Mouse (Mus musculus) adrenal gland, adult 8-10 months (tissue): Measurements from ENCODE around the gene Catsper1. TPM values are rescaled to one million over a fixed set of nuclear protein-coding genes. Genes with fewer than 3 reads are reported as not detected.

Experiments used
- total RNA-seq, 4 experiments: library from RNA; stranded (reverse); gene quantifications; 2 replicates each; pipeline ENCODE4 v1.2.4; 2022

Gene Catsper1
- total RNA-seq, 4 experiments from 2014 or later = not detected

Other genes with a start within 250 kb of the Catsper1 start
- gene Yif1a, start 247.2 kb upstream of the Catsper1 start, total RNA-seq = 10 to 100 TPM; 58.5 to 79.0 (median 62.9) TPM
- gene Cnih2, start 237.2 kb upstream of the Catsper1 start, total RNA-seq = 1 to 10 TPM; 1.5 to 3.2 (median 2.6) TPM
- 100 to 1,000 TPM; 184 to 206 (median 197) TPM for gene Rab1b, start 228.7 kb upstream of the Catsper1 start, total RNA-seq
- gene Klc2, start 217.2 kb upstream of the Catsper1 start, total RNA-seq = 10 to 100 TPM; 54.5 to 66.9 (median 61.4) TPM
- 10 to 100 TPM; 23.9 to 35.0 (median 29.7) TPM for gene Pacs1, start 62.6 kb upstream of the Catsper1 start, total RNA-seq
- 100 to 1,000 TPM; 179 to 198 (median 191) TPM for gene Sf3b2, start 40.3 kb upstream of the Catsper1 start, total RNA-seq
- under 1 TPM; 0.09 to 0.62 (median 0.30) TPM for gene Gal3st3, start 37.4 kb upstream of the Catsper1 start, total RNA-seq
- 10 to 100 TPM in 2 of 4 experiments, 1 to 10 TPM in 2; 1.2 to 14.6 (median 6.8) TPM for gene Cst6, start 13.8 kb downstream of the Catsper1 start, total RNA-seq
- 10 to 100 TPM; 22.2 to 26.7 (median 25.2) TPM for gene Eif1ad, start 31.0 kb downstream of the Catsper1 start, total RNA-seq
- 100 to 1,000 TPM; 130 to 147 (median 140) TPM for gene Banf1, start 31.4 kb downstream of the Catsper1 start, total RNA-seq
- gene Sart1, start 53.0 kb downstream of the Catsper1 start, total RNA-seq = 100 to 1,000 TPM in 2 of 4 experiments, 10 to 100 TPM in 2; 75.2 to 101 (median 98.6) TPM
- gene Tsga10ip, start 66.8 kb downstream of the Catsper1 start, total RNA-seq = under 1 TPM in 1 of 4 experiments, not detected in 3; 0.17 TPM
- gene Drap1, start 89.2 kb downstream of the Catsper1 start, total RNA-seq = 100 to 1,000 TPM; 272 to 295 (median 289) TPM
- gene AI837181, start 89.4 kb downstream of the Catsper1 start, total RNA-seq = 10 to 100 TPM; 52.2 to 59.2 (median 52.8) TPM
- gene Fosl1, start 111.8 kb downstream of the Catsper1 start, total RNA-seq = under 1 TPM in 3 of 4 experiments, not detected in 1; 0.22 to 0.86 (median 0.56) TPM
- 10 to 100 TPM in 3 of 4 experiments, 1 to 10 TPM in 1; 8.9 to 12.4 (median 11.4) TPM for gene Ccdc85b, start 122.2 kb downstream of the Catsper1 start, total RNA-seq
- 100 to 1,000 TPM in 2 of 4 experiments, 10 to 100 TPM in 2; 95.6 to 139 (median 110) TPM for gene Fibp, start 124.9 kb downstream of the Catsper1 start, total RNA-seq
- 1 to 10 TPM; 1.1 to 2.2 (median 1.6) TPM for gene Ctsw, start 132.8 kb downstream of the Catsper1 start, total RNA-seq
- gene Efemp2, start 138.2 kb downstream of the Catsper1 start, total RNA-seq = 100 to 1,000 TPM in 2 of 4 experiments, 10 to 100 TPM in 2; 64.9 to 173 (median 105) TPM
- 10 to 100 TPM; 25.8 to 40.4 (median 33.8) TPM for gene Mus81, start 152.7 kb downstream of the Catsper1 start, total RNA-seq
- gene Cfl1, start 154.7 kb downstream of the Catsper1 start, total RNA-seq = 100 to 1,000 TPM; 711 to 770 (median 737) TPM
- gene 1700020D05Rik, start 168.0 kb downstream of the Catsper1 start, total RNA-seq = 10 to 100 TPM in 1 of 4 experiments, 1 to 10 TPM in 3; 2.2 to 10.4 (median 5.4) TPM
- gene Snx32, start 174.8 kb downstream of the Catsper1 start, total RNA-seq = 10 to 100 TPM; 13.4 to 35.0 (median 23.9) TPM
- not detected for gene Ovol1, start 224.9 kb downstream of the Catsper1 start, total RNA-seq
- gene Ap5b1, start 232.3 kb downstream of the Catsper1 start, total RNA-seq = 10 to 100 TPM; 10.8 to 15.7 (median 13.1) TPM